Mouse (Mus musculus) kidney, adult 8-10 months (tissue): ENCODE measurements around the gene Dnase2a.

Experiments
- DNase-seq, 2 experiments: peaks; one replicate each; pipeline ENCODE4 v3.0.0; 2022

The Dnase2a gene

DNA sequence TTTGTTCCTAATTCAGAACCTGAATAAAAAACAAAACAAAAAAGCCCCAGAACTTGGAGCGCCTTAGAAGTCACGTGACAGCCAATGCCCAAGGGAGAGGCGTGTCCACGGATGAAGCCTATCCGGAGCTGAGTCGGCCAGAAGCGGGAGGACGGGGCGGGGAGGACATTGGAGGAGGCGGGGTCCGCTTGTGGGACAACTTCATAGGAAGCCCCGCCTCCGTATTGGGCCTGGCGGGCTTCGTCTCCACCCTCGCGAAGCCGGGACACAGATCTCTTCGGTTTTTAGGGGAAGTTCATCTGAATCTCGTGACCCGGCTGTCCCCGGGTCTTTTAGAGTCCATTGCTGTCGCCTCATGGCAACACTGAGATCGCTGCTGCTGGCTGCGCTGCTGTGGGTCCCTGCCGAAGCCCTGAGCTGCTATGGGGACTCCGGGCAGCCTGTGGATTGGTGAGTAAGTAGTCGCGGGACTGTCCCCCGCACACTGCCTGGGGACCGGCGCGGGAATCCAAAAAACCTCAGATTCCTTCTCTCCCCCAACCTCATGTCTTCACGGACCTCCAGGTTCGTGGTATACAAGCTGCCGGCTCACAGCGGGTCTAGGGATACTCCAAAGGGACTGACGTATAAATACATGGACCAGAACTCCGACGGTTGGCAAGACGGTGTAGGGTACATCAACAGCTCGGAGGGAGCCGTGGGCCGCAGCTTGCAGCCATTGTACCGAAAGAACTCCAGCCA lies at the start of gene Dnase2a:
Dnase2a (plus strand) TSS at position 140 of the 741 bp plus-strand sequence.
- DNase-seq, result peak; percentile 98

- peak; percentile 69 to 81 for DNase-seq
Observed at GRCm38 (mm10) chr8:84871376-84872308, 36.7 kb upstream of the Dnase2a start, which contains the start of gene Syce2. TSS of gene Syce2 (plus strand) at chr8:84872111.

DNA sequence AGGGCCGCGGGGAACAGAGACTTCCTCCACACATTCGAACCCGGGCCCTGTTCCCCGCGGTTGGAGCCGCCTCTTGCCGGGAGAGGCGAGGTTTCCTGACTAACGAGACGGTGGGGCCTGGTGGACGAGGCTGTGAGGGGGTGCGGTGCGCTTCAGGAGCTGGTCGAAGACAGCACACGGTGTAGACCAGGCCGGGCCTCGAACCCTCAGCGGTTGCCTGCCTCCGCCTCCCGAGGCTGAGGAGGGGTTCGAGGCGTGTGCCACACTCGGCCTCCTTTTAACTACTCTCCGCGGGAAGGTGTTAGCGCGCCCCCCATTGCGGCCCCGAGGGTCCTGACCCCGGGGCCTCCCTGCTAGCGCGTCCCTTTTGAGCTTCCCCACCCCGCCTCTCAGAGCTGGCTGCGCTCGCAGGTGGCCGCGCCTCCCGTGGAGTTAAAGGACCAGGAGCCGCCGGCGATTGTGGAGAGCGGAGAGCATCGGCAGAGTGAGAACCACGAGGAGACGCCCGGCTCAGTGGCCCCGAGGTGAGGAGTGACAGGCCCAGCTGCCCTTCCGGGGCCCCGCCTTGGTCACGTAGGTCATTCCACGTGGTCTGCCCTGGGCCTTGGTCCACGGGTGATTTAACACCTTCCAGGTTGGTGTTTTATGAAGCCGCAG lies 35.9 kb upstream of the Dnase2a start:
- DNase-seq, result peak; percentile 29 to 38

DNA sequence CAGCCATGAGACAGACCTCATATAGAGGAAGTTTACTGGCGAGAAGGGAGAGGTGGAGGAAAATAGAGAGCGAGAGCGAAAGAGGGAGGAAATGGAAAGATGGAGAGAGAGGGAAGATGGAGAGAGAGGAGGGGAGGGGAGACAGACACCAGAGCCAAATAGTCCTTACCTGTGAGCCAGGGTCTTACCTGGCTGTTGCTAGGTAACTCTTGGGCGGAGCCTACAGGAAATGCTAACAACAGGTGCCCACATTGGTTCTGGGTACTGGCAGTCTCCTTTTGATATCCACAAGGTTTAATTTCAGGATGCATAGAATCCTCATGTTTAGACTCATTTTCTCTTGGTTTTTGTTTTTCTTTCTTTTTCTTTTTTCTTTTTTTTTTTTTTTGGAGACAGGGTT lies 35.3 kb upstream of the Dnase2a start:
- no peak for DNase-seq

- no peak for DNase-seq
Observed at GRCm38 (mm10) chr8:84874339-84874738, 34.0 kb upstream of the Dnase2a start.

GRCm38 (mm10) chr8:84877297-84878035 lies 30.9 kb upstream of the Dnase2a start:
- no peak for DNase-seq

GRCm38 (mm10) chr8:84878915-84879314 lies 29.4 kb upstream of the Dnase2a start:
- DNase-seq, result no peak

DNA sequence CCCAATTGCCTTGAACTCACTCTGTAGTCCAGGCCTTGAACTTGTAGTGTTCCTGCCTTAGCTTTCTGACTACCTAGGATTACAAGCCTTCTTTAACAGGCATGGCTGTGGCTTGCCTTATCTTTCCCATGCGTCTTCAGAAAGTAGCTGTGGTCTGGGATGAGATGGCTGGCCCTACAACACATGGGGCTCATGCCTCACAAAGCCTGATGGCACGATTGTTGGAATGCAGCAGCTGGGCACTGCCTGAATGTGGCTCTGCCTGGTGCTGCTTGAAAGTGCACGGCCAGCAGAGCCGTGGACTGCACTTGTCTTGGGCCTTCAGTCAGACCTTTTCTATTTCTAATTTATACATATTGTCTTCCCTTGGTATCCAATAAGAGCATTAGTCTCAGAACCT lies 23.6 kb upstream of the Dnase2a start:
- no peak for DNase-seq

DNA sequence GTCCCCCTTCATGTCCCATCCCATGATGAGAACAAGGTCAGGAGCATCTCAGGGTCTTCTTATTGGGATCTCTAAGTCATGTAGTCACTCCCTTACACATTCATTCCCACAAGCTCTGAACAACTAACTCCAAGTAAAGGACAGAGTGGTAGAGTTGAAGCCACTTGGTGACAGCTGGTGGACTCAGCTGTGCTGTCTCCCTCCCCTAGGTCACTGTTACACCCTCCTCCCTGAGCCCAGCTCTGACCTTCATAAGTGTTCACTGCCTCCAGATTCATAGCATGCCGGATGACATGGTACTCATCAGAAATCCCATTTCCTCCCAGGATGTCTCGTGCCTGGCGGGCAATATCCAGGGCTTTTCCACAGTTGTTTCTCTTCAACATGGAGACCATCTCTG lies 20.1 kb upstream of the Dnase2a start:
- no peak for DNase-seq

GRCm38 (mm10) chr8:84889141-84889540 lies 19.2 kb upstream of the Dnase2a start:
- no peak for DNase-seq

GRCm38 (mm10) chr8:84892993-84893708 lies 15.2 kb upstream of the Dnase2a start:
- DNase-seq, result peak; percentile 71 to 79

DNA sequence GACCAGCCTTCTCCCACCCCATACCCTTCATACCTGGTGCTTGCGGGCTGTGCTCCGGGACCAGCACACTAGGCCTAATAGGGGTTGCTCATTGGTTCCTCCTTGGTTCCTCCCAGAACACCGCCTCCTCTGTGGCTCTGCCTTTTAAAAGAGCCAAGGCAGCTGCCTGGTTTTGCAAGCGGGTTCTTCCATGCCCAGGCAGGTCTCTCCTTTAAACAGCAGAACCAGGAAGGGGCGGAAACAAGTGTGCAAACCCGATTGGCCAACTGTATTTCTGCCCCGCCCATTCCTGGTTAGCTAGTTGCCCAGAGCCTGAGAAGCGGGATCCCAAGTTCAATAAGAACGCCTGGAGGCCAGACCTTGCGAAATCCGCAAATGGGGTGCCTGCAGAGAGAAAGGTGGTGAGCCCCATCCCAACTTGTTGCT lies 14.6 kb upstream of the Dnase2a start, which contains the start of gene Gcdh:
Gcdh (minus strand) TSS at position 213 of the 426 bp plus-strand sequence.
- peak; percentile 97 to 98 for DNase-seq

GRCm38 (mm10) chr8:84895963-84896362 lies 12.4 kb upstream of the Dnase2a start:
- no peak for DNase-seq

- no peak for DNase-seq
Observed at GRCm38 (mm10) chr8:84901071-84901470, 7.3 kb upstream of the Dnase2a start.

- no peak for DNase-seq
Observed at GRCm38 (mm10) chr8:84901752-84902151, 6.6 kb upstream of the Dnase2a start, which contains the start of gene Klf1. TSS of gene Klf1 (plus strand) at chr8:84901928.

GRCm38 (mm10) chr8:84902367-84902919 lies 5.9 kb upstream of the Dnase2a start:
- DNase-seq, result peak in 1 of 2 experiments; percentile 25

- peak; percentile 92 to 97 for DNase-seq
Observed at GRCm38 (mm10) chr8:84902920-84903661, 5.3 kb upstream of the Dnase2a start.

DNA sequence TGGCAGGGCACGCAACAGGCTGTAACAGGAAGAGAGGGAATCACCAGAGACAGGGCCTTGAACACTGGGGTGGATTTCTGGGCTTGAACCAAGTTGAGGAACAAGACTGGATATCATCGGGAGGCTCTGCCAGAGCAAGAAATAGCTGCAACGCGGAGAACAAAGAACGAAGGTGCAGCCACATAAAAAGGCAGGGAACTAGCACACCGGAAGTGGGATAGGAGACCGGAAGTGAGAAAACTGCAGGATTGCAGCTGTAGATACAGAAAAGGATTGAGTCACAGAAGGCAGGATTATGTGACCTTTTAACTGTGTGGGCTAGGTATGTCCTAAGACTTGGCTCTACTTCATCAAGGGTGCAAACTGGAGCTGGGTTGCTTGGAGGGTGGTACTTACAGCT lies 4.0 kb upstream of the Dnase2a start:
- DNase-seq, result no peak

- DNase-seq, result no peak
Observed at GRCm38 (mm10) chr8:84907037-84907436, 1.3 kb upstream of the Dnase2a start.

DNA sequence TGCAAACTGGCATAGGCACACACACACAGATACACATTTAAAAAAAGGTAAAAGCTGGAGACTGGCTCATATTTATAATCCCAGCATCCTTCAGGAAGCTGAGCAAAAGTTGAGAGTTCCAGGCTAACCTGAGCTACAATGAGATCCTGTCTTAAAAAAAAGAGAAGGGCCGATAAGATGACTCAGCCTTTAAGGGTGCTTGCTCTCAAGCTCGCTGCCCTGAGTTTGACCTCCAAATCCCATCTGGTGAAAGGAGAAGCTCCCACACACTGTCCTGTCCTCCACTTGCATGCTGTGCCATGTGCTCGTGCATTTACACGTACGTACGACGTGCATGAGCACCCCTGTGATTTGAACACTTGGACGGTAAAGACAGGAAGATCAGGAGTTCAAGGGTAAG lies 867 bp upstream of the Dnase2a start:
- no peak for DNase-seq
